Mouse (Mus musculus) right cerebral cortex, postnatal 36 days (tissue): ENCODE results near the gene Kcnk3.

Experiments
- DNase-seq, 2 experiments: peaks; one replicate each; pipeline ENCODE4 v3.0.0; 2022; ENCODE audit warnings: low spot score in 2 of 2, mixed read lengths in 1 of 2

The Kcnk3 gene

DNA sequence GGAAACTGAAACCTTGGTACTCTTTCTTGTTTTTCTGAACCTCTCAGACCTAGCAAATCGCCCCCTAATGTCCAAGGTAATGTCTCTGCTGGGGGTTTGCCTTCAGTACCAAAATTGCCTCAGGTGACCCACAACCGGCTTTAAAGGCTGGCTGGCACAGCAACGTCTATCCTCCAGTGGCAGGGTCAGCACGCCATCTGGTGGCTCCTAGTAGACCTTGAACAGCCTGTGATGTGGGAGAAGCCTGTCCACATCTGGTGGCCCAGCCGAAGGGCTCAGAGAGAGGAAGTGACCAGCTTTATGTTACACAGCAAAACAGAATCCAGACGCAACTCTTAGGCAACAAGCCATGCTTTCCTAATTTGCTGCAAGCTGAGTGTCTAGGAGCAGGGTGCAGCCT, 50.1 kb downstream of the Kcnk3 start:
- DNase-seq, result peak; percentile 71 to 74

- peak in 1 of 2 experiments; percentile 42 for DNase-seq
Measured at GRCm38 (mm10) chr5:30643477-30644179, 55.7 kb downstream of the Kcnk3 start.

DNA sequence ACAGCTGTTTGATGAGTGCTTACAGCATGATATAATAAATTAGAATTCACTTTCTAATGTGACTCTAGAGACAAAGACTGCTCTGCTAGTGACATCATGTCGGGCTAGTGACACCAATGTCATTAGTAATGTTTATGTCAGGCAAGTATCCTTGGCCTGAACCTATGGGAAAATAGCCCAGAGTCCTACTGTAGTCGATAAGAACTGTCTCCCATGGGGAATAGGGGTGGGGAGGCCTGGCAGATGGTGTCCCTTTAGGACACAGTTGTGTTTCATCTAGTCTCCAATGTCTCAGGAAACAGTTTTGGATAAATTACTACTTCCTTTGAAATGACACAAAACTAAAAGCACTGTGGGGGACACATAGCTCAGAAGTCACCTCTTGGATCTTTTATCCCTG, 58.1 kb downstream of the Kcnk3 start:
- no peak for DNase-seq

DNA sequence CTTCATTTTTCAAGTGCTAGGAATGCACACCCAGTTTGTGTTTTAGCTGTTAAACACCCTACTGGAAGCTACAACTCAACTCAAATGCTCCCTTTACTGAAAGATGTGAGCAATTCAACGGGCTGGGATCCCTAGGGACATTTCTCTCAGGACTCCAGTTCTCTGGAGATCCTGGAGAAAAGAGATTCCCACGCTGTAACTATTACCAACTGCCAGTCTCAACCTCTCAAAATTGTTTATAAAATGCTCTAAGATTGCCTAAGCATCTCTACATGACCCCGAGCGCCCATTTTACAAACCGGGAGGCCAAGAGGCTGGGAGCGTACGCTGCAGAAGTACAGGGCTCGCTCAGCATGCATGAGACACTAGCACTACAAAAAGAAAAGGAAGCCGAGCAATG, 59.4 kb downstream of the Kcnk3 start:
- no peak for DNase-seq

GRCm38 (mm10) chr5:30647815-30648560, 60.0 kb downstream of the Kcnk3 start, which contains the start of gene Slc35f6:
TSS of gene Slc35f6 (plus strand) at chr5:30647933.
- DNase-seq, result peak; percentile 92

DNA sequence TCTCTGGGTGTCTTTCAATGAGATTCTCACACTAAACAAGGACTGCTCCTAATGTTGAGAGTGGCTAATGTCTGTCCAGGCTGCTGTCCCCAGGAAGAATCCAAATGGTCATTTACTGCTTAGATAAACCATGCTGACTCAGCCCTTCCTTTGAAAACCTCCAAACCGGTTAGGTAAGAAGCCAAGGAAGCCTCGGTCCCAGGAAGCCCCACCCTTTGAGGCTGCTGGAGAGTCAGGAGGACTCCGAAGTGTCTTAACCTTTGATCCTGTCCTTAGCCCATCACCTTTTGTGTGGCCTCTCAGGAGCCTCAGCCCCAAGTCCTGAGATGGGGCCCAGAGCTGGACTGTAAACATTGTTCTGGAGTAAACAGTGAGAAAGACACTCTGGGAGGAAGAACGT, 61.6 kb downstream of the Kcnk3 start:
- no peak for DNase-seq

DNA sequence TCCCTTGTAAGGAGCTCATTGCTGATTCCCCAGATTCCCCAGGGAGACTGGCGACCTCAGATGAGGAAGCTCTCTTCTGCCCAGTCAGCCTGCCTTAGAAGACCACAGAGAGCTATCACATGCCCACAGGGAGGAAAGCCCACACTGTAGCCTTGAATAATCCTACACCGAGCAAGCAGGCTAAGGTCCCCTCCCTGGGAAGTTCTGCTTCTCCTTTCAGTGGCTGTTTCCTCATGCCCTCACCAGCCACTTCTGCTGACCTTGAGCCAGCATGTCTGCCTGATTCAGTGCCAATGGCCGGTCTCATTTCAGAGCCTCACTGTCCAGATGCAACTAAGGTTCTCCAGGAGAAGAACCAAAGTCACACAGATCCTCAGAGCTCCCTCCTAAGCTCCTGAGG, 62.8 kb downstream of the Kcnk3 start:
- no peak for DNase-seq

DNA sequence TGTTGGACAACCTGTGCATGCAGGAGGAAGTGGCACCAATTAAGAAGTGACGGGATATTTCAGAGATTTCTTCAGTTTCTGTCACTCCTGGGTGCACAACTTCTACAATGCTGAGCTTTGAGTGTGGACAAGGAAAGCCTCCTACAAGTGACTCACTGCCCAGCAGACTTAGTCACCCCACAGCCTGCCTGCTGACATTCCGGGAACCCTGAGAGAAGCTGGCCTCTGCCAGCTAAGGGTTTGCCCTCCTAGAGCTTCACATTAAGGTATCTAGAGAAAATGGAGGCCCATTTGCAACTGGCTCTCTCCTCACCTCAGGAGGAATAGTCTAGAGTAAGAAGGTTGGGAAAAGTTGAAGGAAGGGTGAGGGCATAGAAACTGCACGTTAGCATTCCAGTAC, 63.6 kb downstream of the Kcnk3 start:
- DNase-seq, result no peak

GRCm38 (mm10) chr5:30653246-30653645, 65.3 kb downstream of the Kcnk3 start:
- DNase-seq, result no peak

GRCm38 (mm10) chr5:30655042-30655441, 67.1 kb downstream of the Kcnk3 start:
- no peak for DNase-seq

DNA sequence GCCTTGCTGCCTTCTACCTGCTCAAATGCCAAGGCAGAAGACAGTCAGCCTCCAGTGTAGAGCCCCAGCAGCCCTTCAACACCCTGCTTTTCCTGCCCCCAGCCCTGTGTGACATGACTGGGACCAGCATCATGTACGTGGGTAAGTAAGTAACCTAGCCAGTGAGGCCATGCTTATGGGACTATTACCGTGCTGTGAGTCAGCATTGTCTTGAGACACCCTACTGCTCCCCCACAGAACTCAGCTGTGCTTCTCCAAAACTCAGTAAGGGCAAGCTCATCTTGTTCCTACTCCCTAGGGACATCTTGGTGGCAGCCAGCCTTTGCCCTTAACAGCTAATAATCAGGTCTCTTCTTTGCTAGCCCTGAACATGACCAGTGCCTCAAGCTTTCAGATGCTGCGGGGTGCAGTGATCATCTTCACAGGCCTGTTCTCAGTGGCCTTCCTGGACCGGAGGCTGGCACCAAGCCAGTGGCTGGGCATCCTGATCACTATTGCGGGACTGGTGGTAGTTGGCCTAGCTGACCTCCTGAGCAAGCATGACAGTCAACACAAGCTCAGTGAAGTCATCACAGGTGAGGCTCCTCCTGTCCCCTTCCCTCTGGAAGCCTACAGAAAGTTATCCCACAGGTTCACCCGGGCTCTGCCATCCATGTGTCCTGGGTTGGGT, 67.7 kb downstream of the Kcnk3 start:
- DNase-seq, result no peak

- DNase-seq, result no peak
Measured at GRCm38 (mm10) chr5:30659042-30659441, 71.1 kb downstream of the Kcnk3 start.

DNA sequence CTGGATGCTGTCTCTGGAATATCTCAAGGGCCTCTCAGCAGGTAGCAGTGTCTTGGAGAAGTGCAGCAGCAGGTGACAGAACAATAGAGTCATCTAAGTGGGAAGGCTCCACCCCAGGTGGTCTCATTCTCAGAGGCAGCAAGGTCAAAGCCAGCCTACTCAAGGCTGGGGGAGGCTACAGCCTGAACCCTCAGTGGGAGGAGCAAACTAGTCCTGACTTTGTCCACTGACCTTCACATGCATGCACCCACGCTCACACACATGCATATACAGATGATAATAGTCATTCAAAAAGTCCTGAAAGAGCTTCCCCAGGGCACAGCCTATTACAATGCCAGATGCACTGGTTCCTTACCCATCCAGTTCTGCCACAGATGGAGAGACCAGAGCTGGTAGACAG, 72.3 kb downstream of the Kcnk3 start:
- DNase-seq, result no peak

DNA sequence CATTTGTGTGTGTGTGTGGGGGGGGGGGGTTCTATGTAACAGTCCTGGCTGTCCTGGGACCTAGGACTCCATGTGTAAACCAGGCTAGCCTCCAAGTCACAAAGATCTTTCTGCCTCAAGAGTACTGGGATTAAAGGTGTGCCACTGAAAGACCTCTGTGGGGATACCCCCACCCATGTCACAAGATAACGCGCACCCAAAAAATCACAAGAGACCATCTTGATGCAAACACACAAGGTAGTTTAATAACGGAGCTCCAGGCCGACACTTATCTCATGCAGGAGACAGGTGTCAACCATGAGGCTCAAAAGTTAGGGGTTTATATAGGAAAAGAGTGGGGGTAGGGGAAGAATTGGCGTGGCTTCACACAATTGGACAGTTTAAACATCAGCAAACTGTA, 72.8 kb downstream of the Kcnk3 start:
- DNase-seq, result no peak

- DNase-seq, result no peak
Measured at GRCm38 (mm10) chr5:30665360-30665759, 77.4 kb downstream of the Kcnk3 start.

DNA sequence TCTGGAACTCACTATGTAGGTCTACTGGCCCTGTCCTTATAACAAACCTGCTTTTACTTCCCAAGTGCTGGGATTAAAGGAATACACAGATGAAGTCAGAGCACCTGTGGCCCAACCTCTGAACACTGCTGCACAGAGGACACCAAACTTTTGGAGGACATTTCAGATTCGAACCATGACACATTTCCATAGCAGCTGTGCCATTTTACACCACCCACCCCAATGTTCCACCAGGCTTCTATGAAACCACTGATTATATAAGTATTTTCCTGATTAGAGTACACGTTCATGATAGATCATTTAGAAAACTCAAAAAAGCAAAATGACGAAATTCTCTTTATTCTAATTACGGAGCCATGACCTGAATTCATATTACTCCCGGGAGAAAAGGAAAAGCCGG, 78.0 kb downstream of the Kcnk3 start:
- DNase-seq, result peak; percentile 27 to 59

DNA sequence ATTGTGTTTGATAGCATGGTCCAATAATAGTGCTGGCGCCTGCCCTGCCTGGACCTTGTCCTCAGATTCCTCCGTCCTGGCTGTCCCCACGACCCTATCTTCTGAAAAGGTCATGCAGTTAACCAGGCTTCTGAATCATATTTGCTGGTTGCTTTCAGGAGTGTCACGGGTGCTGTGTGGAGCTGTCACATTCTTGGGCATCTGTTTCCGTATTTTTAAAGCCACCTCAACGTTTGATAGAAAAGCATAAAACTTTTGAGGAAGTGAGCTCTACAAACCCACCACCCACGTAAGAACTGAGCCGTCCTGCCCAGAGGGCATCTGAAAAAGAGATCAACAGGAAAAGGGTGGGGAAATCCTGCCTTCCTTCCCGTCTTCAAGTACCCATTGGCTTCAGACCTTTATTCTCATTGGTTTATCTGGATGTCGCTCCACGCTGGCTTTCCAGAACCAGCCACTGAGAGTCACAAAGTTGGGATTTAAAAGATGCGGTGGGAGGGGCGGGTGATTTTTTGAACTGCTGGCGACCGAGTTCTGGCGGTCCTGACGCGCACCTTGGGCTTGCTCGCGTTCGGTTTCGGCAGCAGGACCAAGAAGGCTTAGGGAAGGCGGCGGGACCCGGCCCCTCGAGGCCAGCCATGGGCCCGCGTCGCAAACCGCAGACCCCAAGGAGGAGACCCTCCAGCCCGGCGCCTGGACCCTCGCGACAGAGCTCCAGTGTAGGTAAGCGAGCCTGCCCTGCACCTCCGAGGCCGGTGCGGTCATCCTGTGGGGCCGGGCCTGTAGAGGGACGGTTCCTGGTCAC, 78.6 kb downstream of the Kcnk3 start, which contains the start of gene Cenpa:
Cenpa (plus strand) TSS at position 387 of the 805 bp plus-strand sequence.
- peak; percentile 85 to 94 for DNase-seq

DNA sequence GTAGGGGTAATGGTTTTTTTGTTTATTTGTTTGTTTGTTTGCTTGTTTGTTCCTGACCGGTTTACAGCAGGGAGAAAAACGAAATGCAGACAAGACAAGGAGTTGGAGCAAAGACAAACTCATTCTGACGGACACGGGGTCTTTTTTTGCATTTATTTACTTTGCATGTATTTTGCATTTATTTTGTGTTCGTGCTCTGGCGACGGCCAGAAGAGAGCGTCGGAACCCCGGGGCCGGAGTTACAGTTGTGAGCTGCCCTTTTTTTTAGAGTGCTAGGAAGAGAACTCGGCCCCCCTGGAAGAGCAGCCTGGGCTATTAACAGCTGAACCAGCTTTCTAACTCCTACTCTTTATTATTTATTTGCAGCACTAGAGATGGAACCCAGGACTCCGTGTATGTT, 79.2 kb downstream of the Kcnk3 start:
- no peak for DNase-seq

DNA sequence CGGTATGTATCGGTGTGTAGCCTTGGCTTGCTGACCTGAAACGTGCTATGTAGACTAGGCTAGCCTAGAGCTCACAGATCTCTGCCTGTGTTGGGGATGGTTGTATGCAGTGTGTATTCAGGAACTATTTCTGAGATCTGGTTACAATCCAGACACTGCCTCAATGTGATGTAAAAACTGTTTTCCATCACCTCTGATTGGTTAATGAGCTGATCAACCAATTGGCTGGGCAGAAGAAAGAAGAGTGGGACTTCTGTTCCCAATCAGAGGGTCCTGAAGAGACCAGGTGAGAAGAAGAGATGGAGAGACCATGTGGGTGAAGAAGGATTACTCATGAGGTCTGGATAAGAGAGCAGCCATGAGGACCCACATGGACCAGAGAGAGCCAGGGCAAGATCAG, 79.7 kb downstream of the Kcnk3 start:
- no peak for DNase-seq

GRCm38 (mm10) chr5:30668637-30669495, 80.9 kb downstream of the Kcnk3 start:
- no peak for DNase-seq

GRCm38 (mm10) chr5:30669496-30669830, 81.5 kb downstream of the Kcnk3 start:
- no peak for DNase-seq
